Mouse (Mus musculus): ENCODE results near the gene Sept1.

DNA sequence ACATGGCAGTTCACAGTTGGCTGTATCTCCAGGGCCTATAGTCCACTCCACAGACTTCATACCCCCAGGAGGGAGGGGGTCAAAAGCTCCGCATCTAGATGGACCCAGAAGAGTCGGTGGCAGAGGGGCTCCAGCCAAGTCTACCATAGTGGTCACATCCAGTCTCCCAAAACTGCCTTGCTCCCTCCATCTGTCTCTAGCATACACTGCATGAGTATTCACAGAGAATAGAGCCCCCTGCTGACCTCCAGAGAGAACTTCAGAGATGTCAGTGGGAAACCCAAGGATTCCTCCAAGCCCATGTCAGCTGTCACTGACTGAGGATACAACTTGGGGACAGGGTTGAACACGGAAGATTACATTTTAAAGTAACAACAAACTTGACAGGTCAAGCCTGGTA lies 47.3 kb downstream of the Sept1 start:
- peak; percentile 35 to 88 (median 66) for TF ChIP-seq CTCF (IDR thresholded peaks at IDR 0.05 in 2 of 3, conservative IDR thresholded peaks at IDR 0.05 in 1 of 3; ENCODE audit: control insufficient read depth in 1 of 3, insufficient read depth in 1 of 3, low read depth in 2 of 3, low read length in 3 of 3, poor library complexity in 1 of 3, severe bottlenecking in 1 of 3)
- peak; percentile 46; the same call in 1 of the 2 replicates for TF ChIP-seq MXI1 (IDR thresholded peaks at IDR 0.05; ENCODE audit: low read depth, low read length)
- TF ChIP-seq USF1 (IDR thresholded peaks at IDR 0.05; ENCODE audit: low read depth, low read length), result no peak
- no peak for TF ChIP-seq POLR2A (IDR thresholded peaks at IDR 0.05; ENCODE audit: control insufficient read depth in 1 of 2, insufficient read depth in 1 of 2, low read depth in 1 of 2, low read length in 2 of 2, poor library complexity in 1 of 2)
- no peak for TF ChIP-seq MAFK (IDR thresholded peaks at IDR 0.05; ENCODE audit: borderline replicate concordance, low read depth, low read length)
- TF ChIP-seq ZC3H11A (IDR thresholded peaks at IDR 0.05; ENCODE audit: low read depth, low read length), result peak; percentile 74
- no peak for TF ChIP-seq GABPA (IDR thresholded peaks at IDR 0.05; ENCODE audit: low read depth, low read length)
- TF ChIP-seq ZNF384 (IDR thresholded peaks at IDR 0.05; ENCODE audit: low read depth, low read length), result no peak
- TF ChIP-seq NELFE (IDR thresholded peaks at IDR 0.05; ENCODE audit: low read depth, low read length), result no peak
- no peak for TF ChIP-seq GATA1 (IDR thresholded peaks at IDR 0.05; ENCODE audit: low read depth, low read length)
- 0 out of 2 replicates have a peak, but pooled peaks have one; percentile 20 for TF ChIP-seq ETS1 (IDR thresholded peaks at IDR 0.05; ENCODE audit: low read depth, low read length)
- 0 out of 2 replicates have a peak, but pooled peaks have one; percentile 29 for TF ChIP-seq MAX (IDR thresholded peaks at IDR 0.05; ENCODE audit: low read length)
- 0 out of 2 replicates have a peak, but pooled peaks have one; percentile 40 for TF ChIP-seq MYC (IDR thresholded peaks at IDR 0.05; ENCODE audit: low read depth, low read length)
- TF ChIP-seq POLR2AphosphoS5 (IDR thresholded peaks at IDR 0.05; ENCODE audit: borderline replicate concordance, low read depth, low read length), result no peak

Measured in MEL (cell line).